Mouse (Mus musculus) urinary bladder, postnatal 25 days (tissue): ENCODE measurements around the gene Armcx4.
"Not testable (repeated sequence)": the region's sequence is repeated elsewhere in the genome, so short reads cannot be mapped to it uniquely, and the experiment has no call there.

Experiments used
- DNase-seq: peaks from one replicate; pipeline ENCODE4 v3.0.0; 2022; ENCODE audit warnings: low spot score

The Armcx4 gene

DNA sequence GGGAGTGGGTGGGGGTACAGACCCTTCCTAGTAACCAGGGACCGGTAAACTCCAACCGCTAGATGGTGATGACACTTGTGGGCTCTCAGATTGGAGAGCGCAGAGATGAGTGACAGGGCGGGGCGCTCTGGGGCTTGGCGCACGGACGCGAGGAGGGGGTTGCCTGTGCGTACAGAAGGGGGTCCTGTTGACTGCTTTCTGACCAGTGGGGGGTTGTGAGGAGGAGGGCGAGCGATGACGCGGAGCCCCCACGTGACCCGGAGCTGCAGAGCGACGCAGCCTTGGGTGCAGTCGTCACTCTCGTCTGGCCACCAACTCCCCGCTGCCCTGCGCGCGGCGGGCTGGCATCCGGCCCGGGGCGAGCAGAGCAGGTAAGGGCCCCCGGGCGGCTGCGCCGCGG, at the start of gene Armcx4:
TSS of gene Armcx4 (plus strand) at position 253 of the 400 bp plus-strand sequence.
- peak; percentile 7 for DNase-seq

- no peak for DNase-seq
Measured at GRCm38 (mm10) chrX:134641000-134641760, 45.1 kb upstream of the Armcx4 start.

- DNase-seq, result no peak
Measured at GRCm38 (mm10) chrX:134646338-134646737, 40.0 kb upstream of the Armcx4 start.

GRCm38 (mm10) chrX:134647421-134647820, 38.9 kb upstream of the Armcx4 start:
- DNase-seq, result no peak

GRCm38 (mm10) chrX:134648031-134648692, 38.2 kb upstream of the Armcx4 start:
- peak; percentile 49 for DNase-seq

- no peak for DNase-seq
Measured at GRCm38 (mm10) chrX:134652061-134652460, 34.3 kb upstream of the Armcx4 start.

GRCm38 (mm10) chrX:134661586-134661985, 24.7 kb upstream of the Armcx4 start:
- DNase-seq, result no peak

GRCm38 (mm10) chrX:134675022-134675421, 11.3 kb upstream of the Armcx4 start:
- no peak for DNase-seq

DNA sequence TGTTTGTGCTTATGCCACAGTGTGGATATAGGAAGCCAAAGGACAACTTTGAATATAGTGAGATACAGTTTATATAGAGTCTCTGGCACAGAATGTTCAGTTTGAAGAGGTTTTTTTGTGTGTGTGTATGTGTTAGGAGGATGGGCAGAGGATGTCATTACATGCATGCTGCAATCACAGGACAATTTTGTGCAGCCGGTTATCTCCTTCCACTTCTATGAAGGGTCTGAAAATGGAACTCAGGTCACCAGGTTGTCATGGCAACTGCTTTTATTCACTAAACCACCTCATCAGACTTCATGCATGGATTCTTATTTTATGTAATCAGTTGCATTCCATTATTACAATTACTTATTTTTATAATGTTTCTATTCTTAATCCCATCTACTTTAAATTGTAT, 10.4 kb upstream of the Armcx4 start:
- DNase-seq, result no peak

- no peak for DNase-seq
Measured at GRCm38 (mm10) chrX:134684936-134685335, 1.4 kb upstream of the Armcx4 start.

GRCm38 (mm10) chrX:134686739-134687171, 436 bp downstream of the Armcx4 start:
- DNase-seq, result no peak

- DNase-seq, result no peak
Measured at GRCm38 (mm10) chrX:134689676-134690075, 3.4 kb downstream of the Armcx4 start.

DNA sequence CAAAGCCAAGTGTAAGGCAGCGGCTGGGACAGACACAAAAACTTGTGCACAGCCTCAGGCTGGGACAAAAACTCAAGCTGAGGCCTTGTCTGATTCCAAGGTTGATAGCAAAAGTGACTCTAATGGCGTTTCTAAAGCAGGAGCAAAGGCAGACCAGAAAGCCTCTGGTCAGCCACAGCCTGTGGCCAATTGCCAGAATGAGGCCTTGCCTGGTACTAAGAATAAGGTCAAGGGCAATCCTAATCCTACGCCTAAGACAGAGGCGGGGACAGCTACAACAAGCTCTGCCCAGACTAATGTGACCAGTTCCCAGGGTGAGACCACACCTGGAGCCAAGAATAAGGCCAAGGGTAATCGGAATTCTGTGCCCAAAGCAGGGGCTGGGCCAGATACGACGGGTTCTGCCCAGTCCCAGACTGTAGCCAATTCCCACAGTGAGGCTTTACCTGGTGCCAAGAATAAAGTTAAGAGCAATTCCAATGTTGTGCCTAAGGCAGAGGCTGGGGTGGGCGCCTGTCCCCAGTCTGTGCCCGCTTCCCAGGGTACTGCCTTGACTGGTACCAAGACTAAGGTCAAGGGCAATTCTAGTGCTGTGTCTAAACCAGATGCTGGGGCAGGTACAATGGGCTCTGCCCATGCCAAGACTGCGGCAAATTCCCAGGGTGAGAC, 4.7 kb downstream of the Armcx4 start:
- no peak for DNase-seq

DNA sequence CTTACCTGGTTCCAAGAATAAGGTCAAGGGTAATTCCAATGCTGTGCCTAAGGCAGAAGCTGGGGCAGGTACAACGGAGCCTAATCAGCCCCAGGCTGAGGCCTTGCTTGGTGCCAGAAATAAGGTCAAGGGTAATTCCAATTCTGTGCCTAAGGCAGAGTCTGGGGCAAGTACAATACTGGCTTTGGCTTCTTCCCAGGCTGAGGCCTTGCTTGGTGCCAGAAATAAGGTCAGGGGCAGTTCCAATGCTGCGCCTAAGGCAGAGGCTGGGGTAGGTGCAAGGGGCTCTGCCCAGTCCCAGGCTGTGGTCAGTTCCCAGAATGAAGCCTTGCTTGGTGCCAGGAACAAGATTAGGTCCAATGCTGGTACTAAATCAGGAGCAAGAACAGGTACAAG, 5.2 kb downstream of the Armcx4 start:
- DNase-seq, result no peak

- DNase-seq, result no peak
Measured at GRCm38 (mm10) chrX:134716863-134717262, 30.5 kb downstream of the Armcx4 start.

DNA sequence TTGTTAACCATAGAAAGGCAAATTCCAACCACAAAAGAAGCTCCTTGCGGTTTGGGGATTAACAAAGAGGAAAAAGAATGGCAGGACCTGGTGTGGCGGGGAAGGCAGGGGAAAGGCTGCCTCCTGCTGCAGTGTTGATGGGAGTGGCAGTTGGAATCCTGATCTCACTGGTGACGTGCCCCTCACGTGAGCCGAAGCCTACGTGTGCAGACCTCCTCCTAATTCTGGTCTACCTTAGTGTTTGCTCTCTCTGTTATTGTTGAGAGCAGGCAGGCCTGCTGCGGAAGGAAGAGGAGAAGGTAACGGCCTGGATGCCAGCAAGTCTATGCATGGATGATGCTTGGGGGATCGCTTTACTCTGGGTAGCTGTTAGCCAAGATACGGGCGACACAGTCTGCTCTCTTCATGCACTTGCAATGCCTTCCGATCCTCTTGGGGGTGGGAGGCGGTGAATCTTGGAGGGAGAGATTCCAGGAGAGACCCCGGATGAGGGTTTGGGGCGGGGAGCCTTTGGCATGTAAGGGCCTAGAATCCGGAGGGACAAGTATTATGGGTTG, 31.5 kb downstream of the Armcx4 start, which contains the start of gene Armcx1:
TSS of gene Armcx1 (plus strand) at position 212 of the 557 bp plus-strand sequence.
- DNase-seq, result peak; percentile 10

GRCm38 (mm10) chrX:134718524-134718923, 32.2 kb downstream of the Armcx4 start:
- peak; percentile 31 for DNase-seq

- DNase-seq, result not testable (repeated sequence)
Measured at GRCm38 (mm10) chrX:134723762-134724161, 37.4 kb downstream of the Armcx4 start.

DNA sequence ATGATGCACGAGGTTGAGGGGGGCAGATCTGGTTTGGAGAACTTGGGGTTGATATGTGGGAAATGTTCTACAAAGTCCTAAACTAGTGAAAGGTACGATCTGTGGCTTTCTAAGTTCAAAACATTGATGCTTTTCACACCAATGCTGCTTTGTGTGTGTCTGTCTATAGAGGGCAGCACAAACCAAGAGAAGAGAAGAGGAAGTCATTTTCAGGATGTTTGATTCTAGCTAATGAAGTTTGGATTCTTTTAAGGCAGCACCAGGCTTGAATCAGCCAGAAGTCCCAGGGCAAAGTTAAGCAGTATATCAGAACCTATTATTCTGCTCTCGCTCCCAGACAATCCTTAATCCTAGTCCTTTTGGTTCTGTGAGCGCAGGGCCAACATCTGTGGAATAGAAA, 43.5 kb downstream of the Armcx4 start:
- no peak for DNase-seq

DNA sequence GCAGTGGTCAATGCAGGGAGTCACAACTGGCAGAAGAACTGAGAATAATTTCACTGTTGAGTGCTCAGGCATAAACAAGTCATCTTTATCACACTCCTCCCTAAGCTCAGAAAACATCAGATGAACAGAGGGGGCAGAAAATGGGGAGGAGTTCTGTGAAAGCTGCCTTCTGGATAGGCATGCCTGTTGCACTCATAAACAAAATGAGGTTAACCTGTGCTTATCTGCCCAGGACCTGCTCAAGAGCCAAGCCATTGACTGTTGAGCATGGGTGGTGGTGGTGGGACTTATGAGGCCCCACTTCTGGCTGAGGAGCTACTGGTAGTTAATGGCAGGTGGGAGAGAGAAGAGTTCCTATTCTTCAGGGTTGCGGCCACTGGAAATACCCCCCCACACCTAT, 51.5 kb downstream of the Armcx4 start:
- DNase-seq, result no peak

GRCm38 (mm10) chrX:134739160-134739559, 52.8 kb downstream of the Armcx4 start:
- no peak for DNase-seq

- no peak for DNase-seq
Measured at GRCm38 (mm10) chrX:134741862-134742261, 55.5 kb downstream of the Armcx4 start.
